Mouse (Mus musculus) heart, adult 18-20 months (tissue): Measurements from ENCODE around the gene Ccdc138. TPM values are rescaled to one million over a fixed set of nuclear protein-coding genes. Genes with fewer than 3 reads are reported as not detected.

Experiments
- total RNA-seq, 2 experiments: library from RNA; stranded (reverse); gene quantifications; 2 replicates each; pipeline ENCODE4 v1.2.3; 2021

Ccdc138 gene
- total RNA-seq, 2 experiments from 2014 or later = 0.37 to 1.0 TPM

Other genes starting within 250 kb of the Ccdc138 start
- 10 to 100 TPM; 30.4 to 31.0 TPM for gene Gcc2, start 242.5 kb upstream of the Ccdc138 start, total RNA-seq
- 100 to 1,000 TPM; 142 to 163 TPM for gene Lims1, start 174.5 kb upstream of the Ccdc138 start, total RNA-seq
- 10 to 100 TPM; 51.1 to 54.7 TPM for gene Ranbp2, start 51.0 kb upstream of the Ccdc138 start, total RNA-seq
- under 1 TPM; 0.30 to 0.31 TPM for gene Edar, start 177.7 kb downstream of the Ccdc138 start, total RNA-seq
- gene Gm17542, start 220.3 kb downstream of the Ccdc138 start, total RNA-seq = not detected